Mouse (Mus musculus): Measurements from ENCODE around the gene Rps8. TPM values are rescaled to one million over a fixed set of nuclear protein-coding genes. Genes with fewer than 3 reads are reported as not detected.

The Rps8 gene
- polyA plus RNA-seq, 1 experiment = 3,482 TPM

DNA sequence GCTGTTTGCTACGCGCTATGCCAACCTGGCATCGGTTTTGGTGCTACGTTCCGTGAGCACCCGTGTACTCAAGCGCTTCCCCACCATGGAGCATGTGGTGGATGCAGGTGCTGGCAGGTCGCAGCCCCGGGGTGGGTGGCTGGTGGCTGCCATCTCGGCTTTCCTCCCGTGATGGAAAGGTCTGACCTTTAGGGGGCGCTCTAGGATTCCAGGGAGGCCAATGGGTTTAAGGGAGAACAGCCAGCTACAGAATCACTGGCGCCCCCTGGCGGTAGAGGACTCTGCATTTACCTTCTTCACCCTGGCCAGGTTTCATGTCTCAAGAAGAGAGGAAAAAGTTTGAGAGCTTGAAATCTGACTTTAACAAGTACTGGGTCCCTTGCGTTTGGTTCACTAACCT lies 9.9 kb downstream of the Rps8 start:
- TF ChIP-seq MAX (IDR thresholded peaks at IDR 0.05) = no peak
- TF ChIP-seq MYOD1 (IDR thresholded peaks at IDR 0.05; ENCODE audit: control insufficient read depth, insufficient read length, low read depth) = no peak
- TF ChIP-seq FOSL1 (IDR thresholded peaks at IDR 0.05; ENCODE audit: insufficient read depth, low read length, poor library complexity, severe bottlenecking) = no peak
- peak; percentile 70 for TF ChIP-seq CTCF (IDR thresholded peaks at IDR 0.05; ENCODE audit: control insufficient read depth, insufficient read depth, insufficient read length)
- Histone ChIP-seq H3ac (ENCODE audit: control insufficient read depth, insufficient read length, low read depth) (no peak overlapping the region), H3K4me3 (ENCODE audit: insufficient read depth, poor library complexity, severe bottlenecking) (no peak overlapping the region), H3K36me3 (ENCODE audit: control insufficient read depth, insufficient read depth) (peaks cover 18% of the 10 kb centered on the region), H3K79me2 (ENCODE audit: control insufficient read depth, insufficient read depth) (peaks cover under 1% of the 10 kb centered on the region), H3K79me3 (ENCODE audit: low read depth) (no peaks in the 10 kb centered on the region), H3K27me3 (ENCODE audit: control insufficient read depth, insufficient read depth, insufficient read length) (no peaks in the 10 kb centered on the region)

DNA sequence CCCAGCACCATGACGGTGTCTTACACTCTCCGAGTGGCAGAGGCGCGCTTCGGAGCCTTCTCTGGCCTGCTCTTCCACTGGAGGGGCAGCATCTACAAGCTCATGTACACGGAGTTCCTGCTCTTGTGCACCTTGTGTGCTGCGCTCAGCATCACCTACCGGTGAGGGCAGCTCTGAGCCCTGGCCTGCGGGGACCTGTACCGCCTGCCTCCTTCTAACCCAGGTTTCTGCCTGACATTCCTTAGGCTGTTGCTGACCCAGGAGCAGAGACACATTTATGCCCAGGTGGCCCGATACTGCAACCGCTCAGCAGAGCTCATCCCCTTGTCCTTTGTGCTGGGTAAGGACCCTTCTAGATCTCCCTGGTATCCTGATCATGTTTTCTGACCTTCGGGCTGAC lies 10.8 kb downstream of the Rps8 start:
- no peaks in the 10 kb centered on the region for H3K79me3 ChIP-seq (ENCODE audit: low read depth)
- H3K79me2 ChIP-seq (ENCODE audit: control insufficient read depth, insufficient read depth) = no peaks in the 10 kb centered on the region
- peaks cover 8% of the 10 kb centered on the region for H3K36me3 ChIP-seq (ENCODE audit: control insufficient read depth, insufficient read depth)
- H3ac ChIP-seq (ENCODE audit: control insufficient read depth, insufficient read length, low read depth) = no peak overlapping the region
- H3K27me3 ChIP-seq (ENCODE audit: control insufficient read depth, insufficient read depth, insufficient read length) = no peaks in the 10 kb centered on the region
- no peak overlapping the region for H3K4me3 ChIP-seq (ENCODE audit: insufficient read depth, poor library complexity, severe bottlenecking)
- TF ChIP-seq MAX (IDR thresholded peaks at IDR 0.05) (no peak), FOSL1 (IDR thresholded peaks at IDR 0.05; ENCODE audit: insufficient read depth, low read length, poor library complexity, severe bottlenecking) (no peak), USF1 (IDR thresholded peaks at IDR 0.05; ENCODE audit: low read depth) (no peak), CTCF (IDR thresholded peaks at IDR 0.05; ENCODE audit: control insufficient read depth, insufficient read depth, insufficient read length) (no peak)

DNA sequence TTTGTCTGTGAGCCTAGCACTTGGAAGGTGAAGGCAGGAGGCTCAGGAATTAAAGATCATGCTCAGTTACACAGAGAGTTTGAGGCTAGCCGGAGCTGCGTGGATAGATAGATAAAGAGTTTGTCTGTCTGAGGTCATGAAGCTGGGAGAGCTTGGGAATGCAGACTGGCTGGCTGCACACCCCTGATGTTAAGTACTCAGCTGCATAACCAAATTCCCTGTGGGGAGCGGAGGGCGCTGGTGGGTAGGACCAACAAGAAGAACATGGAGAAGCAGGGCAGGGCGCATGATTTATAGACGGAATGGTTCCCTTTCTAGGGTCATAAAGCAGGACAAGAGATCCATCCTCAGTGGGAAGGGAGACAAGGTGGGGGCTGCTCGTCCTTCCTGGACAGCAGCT lies 13.0 kb downstream of the Rps8 start:
- Histone ChIP-seq H3K79me3 (ENCODE audit: low read depth) (no peaks in the 10 kb centered on the region), H3K79me2 (ENCODE audit: control insufficient read depth, insufficient read depth) (no peaks in the 10 kb centered on the region), H3ac (ENCODE audit: control insufficient read depth, insufficient read length, low read depth) (no peak overlapping the region), H3K36me3 (ENCODE audit: control insufficient read depth, insufficient read depth) (no peaks in the 10 kb centered on the region), H3K4me3 (ENCODE audit: insufficient read depth, poor library complexity, severe bottlenecking) (no peak overlapping the region), H3K27me3 (ENCODE audit: control insufficient read depth, insufficient read depth, insufficient read length) (no peaks in the 10 kb centered on the region)
- TF ChIP-seq MYOG (IDR thresholded peaks at IDR 0.05; ENCODE audit: control insufficient read depth, extremely low read depth, insufficient read length) (no peak), MAX (IDR thresholded peaks at IDR 0.05) (no peak)

DNA sequence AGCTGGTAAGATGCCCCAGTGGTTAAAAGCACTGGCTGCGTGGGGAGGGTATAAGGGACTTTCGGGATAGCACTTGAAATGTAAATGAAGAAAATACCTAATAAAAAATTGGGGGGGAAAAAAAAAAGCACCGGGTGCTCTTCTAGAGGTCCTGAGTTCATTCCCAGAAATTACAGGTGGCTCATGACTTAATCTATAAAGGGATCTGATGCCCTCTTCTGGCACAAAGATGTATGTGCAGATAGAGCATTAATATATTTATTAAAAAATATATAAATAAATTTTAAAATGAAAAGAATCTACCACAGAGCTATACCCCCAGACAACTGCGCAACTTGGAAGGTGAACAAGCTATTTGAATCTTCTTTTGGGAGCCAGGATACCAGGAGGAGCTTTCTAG lies 15.4 kb downstream of the Rps8 start:
- no peak for TF ChIP-seq USF1 (IDR thresholded peaks at IDR 0.05; ENCODE audit: low read depth)
- no peak for TF ChIP-seq MYOD1 (IDR thresholded peaks at IDR 0.05; ENCODE audit: control insufficient read depth, insufficient read length, low read depth)
- no peak for TF ChIP-seq MYOG (IDR thresholded peaks at IDR 0.05; ENCODE audit: control insufficient read depth, extremely low read depth, insufficient read length)
- no peak for TF ChIP-seq CEBPB (IDR thresholded peaks at IDR 0.05; ENCODE audit: low read depth)
- TF ChIP-seq FOSL1 (IDR thresholded peaks at IDR 0.05; ENCODE audit: insufficient read depth, low read length, poor library complexity, severe bottlenecking) = no peak
- H3K27me3 ChIP-seq (ENCODE audit: control insufficient read depth, insufficient read depth, insufficient read length) = no peaks in the 10 kb centered on the region
- H3K79me2 ChIP-seq (ENCODE audit: control insufficient read depth, insufficient read depth) = no peaks in the 10 kb centered on the region
- no peak overlapping the region for H3K4me3 ChIP-seq (ENCODE audit: insufficient read depth, poor library complexity, severe bottlenecking)
- no peaks in the 10 kb centered on the region for H3K36me3 ChIP-seq (ENCODE audit: control insufficient read depth, insufficient read depth)
- H3ac ChIP-seq (ENCODE audit: control insufficient read depth, insufficient read length, low read depth) = no peak overlapping the region
- H3K79me3 ChIP-seq (ENCODE audit: low read depth) = no peaks in the 10 kb centered on the region

DNA sequence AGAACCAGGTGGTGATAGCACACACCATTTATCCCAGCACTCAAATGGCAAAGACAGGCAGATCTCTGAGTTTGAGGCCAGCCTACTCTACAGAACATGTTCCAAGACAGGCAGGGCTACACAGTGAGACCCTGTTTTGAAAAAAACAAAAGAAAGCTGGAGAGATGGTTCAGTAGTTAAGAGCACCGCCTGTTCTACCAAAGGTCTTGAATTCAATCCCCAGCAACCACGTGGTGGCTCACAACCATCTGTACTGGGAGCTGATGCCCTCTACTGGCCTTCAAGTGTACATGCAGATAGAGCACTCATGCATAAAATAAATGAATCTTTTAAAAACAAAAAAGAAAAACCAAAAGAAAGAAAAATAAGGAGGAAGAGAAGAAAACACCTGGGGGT lies 16.8 kb downstream of the Rps8 start:
- TF ChIP-seq MYOG (IDR thresholded peaks at IDR 0.05; ENCODE audit: control insufficient read depth, extremely low read depth, insufficient read length) = no peak
- TF ChIP-seq MAX (IDR thresholded peaks at IDR 0.05) = peak; percentile 97
- no peak for TF ChIP-seq MYOD1 (IDR thresholded peaks at IDR 0.05; ENCODE audit: control insufficient read depth, insufficient read length, low read depth)
- TF ChIP-seq FOSL1 (IDR thresholded peaks at IDR 0.05; ENCODE audit: insufficient read depth, low read length, poor library complexity, severe bottlenecking) = no peak
- peak; percentile 94 for TF ChIP-seq USF1 (IDR thresholded peaks at IDR 0.05; ENCODE audit: low read depth)
- peak; percentile 20 for TF ChIP-seq CTCF (IDR thresholded peaks at IDR 0.05; ENCODE audit: control insufficient read depth, insufficient read depth, insufficient read length)
- TF ChIP-seq CEBPB (IDR thresholded peaks at IDR 0.05; ENCODE audit: low read depth) = no peak
- Histone ChIP-seq H3K4me3 (ENCODE audit: insufficient read depth, poor library complexity, severe bottlenecking) (no peak overlapping the region), H3ac (ENCODE audit: control insufficient read depth, insufficient read length, low read depth) (no peak overlapping the region), H3K79me2 (ENCODE audit: control insufficient read depth, insufficient read depth) (no peaks in the 10 kb centered on the region), H3K36me3 (ENCODE audit: control insufficient read depth, insufficient read depth) (no peaks in the 10 kb centered on the region), H3K79me3 (ENCODE audit: low read depth) (no peaks in the 10 kb centered on the region), H3K27me3 (ENCODE audit: control insufficient read depth, insufficient read depth, insufficient read length) (no peaks in the 10 kb centered on the region)

DNA sequence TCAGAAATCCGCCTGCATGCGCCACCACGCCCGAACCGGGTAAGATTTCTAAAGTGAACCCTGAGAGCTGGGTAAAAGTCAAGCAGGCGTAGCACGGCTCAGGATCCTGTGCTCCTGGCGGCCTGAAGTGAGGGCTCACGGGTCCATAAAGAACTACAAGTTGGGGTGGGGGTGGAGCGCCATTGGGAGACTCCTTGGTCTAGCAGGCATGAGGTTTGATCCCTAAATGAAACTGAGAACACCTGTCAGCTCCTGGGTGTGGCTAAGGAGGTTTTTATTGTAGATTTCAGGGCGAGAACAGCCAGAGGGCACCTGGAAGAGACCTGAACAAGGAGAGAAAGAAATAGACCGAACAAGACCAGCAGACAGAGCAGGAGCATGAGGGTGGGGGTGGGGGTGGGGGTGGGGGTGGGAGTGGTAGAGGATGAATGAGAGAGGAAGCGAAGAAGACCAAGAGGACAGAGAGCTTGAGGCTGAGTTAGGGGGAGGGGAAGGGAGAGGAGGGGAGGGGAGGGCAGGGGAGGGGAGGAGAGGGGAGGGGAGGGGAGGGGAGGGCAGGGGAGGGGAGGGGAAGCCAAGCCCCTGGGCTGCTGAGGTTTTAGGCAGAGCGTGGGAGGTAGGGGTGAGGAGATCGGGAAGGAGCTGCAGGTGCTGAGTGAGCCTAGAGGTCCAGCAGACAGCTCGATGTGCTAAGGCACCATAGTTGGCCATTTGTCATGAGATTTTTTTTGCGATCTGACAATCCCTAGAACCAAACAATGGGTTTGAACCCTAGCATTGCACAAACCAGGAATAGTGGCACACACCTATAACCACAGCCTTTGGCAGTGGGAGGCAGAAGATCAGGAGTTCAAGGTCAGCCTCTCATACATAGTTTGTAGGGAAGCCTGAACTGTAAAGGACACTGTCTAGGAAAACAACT lies 17.5 kb downstream of the Rps8 start:
- Histone ChIP-seq H3K4me3 (ENCODE audit: insufficient read depth, poor library complexity, severe bottlenecking) (no peak overlapping the region), H3ac (ENCODE audit: control insufficient read depth, insufficient read length, low read depth) (no peak overlapping the region), H3K79me2 (ENCODE audit: control insufficient read depth, insufficient read depth) (peaks cover 2% of the 10 kb centered on the region), H3K79me3 (ENCODE audit: low read depth) (no peaks in the 10 kb centered on the region), H3K27me3 (ENCODE audit: control insufficient read depth, insufficient read depth, insufficient read length) (no peaks in the 10 kb centered on the region), H3K36me3 (ENCODE audit: control insufficient read depth, insufficient read depth) (no peaks in the 10 kb centered on the region)
- no peak for TF ChIP-seq MYOD1 (IDR thresholded peaks at IDR 0.05; ENCODE audit: control insufficient read depth, insufficient read length, low read depth)
- no peak for TF ChIP-seq USF1 (IDR thresholded peaks at IDR 0.05; ENCODE audit: low read depth)
- TF ChIP-seq CTCF (IDR thresholded peaks at IDR 0.05; ENCODE audit: control insufficient read depth, insufficient read depth, insufficient read length) = no peak
- no peak for TF ChIP-seq CEBPB (IDR thresholded peaks at IDR 0.05; ENCODE audit: low read depth)
- no peak for TF ChIP-seq MYOG (IDR thresholded peaks at IDR 0.05; ENCODE audit: control insufficient read depth, extremely low read depth, insufficient read length)
- TF ChIP-seq MAX (IDR thresholded peaks at IDR 0.05) = no peak
- no peak for TF ChIP-seq FOSL1 (IDR thresholded peaks at IDR 0.05; ENCODE audit: insufficient read depth, low read length, poor library complexity, severe bottlenecking)

Data from C2C12 (cell line).